Mouse (Mus musculus): ENCODE data around the gene Mpdz.
A peak's percentile ranks its signal among the peaks of the same experiment; 100 is the strongest.

The Mpdz gene

DNA sequence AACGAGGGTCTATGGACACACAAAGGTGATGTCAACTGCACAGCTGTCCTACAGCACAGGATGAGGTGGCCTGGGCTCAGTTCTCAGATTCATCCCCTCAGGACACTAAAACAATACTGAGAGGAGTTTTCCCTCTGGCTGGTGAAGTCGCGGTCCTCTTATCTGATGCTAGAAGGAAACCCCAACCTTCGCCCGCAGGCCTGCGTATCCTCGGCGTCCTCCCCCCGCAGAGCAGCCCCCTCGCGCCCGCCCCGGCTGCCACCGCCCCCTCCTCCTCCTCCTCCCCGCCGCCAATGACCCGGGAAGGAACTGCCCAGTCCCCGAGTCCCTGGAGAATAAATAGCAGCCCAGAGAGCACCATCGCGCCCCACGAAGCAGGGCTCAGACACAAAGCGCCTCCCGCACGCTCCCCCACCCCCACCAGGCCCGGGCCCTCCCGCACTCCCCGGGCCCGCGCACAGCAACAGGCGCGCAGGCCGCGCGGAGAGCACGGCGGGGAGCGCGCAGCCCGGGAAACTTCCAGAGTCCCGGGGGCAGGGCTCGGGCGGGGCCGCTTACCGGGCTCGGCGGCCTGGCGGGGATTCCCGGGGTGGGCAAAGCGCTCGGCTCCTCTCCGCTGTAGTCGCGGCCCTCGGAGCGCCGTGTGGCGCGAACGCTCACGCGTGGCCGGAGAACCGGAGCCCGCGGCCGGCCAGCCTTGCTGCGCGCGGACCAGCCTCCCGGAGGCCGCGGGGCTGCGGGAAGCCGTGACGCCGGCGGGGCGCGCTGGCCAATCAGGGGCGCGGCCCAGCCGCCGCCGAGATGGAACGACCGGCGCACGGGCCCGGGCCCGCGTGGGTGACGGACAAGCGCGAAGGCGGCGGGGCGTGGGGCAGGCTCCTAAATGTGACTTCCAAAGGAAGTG lies at the start of gene Mpdz:
Gene Mpdz, minus strand, starts transcription at position 738 of the 904 bp plus-strand sequence.
- DNase-seq (ENCODE audit: low spot score in 2 of 2): peak in 1 of 2 experiments; percentile 48

DNA sequence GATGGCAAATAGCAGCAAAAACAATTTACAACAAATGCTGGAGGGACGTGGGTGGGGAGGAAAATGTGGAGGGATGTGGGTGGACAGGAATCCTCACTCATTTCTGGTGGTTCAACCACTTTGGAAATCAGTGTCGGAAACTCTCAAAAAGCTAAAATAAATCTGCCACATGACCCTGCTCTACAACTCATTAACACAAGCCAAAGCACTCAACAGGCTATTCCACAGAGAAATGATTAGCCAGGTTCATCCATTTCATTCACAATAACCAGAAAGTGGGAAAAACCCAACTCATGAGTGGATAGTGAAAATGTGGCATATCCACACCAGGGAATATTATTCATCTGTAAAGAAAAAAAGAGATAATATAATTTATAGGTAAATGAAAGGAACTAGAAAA lies 47.9 kb upstream of the Mpdz start:
- DNase-seq (ENCODE audit: low spot score in 2 of 2): no peak

- DNase-seq (ENCODE audit: low spot score in 2 of 2): no peak
These were observed 42.0 kb upstream of the Mpdz start for GRCm38 (mm10) chr4:81484603-81485002.

DNA sequence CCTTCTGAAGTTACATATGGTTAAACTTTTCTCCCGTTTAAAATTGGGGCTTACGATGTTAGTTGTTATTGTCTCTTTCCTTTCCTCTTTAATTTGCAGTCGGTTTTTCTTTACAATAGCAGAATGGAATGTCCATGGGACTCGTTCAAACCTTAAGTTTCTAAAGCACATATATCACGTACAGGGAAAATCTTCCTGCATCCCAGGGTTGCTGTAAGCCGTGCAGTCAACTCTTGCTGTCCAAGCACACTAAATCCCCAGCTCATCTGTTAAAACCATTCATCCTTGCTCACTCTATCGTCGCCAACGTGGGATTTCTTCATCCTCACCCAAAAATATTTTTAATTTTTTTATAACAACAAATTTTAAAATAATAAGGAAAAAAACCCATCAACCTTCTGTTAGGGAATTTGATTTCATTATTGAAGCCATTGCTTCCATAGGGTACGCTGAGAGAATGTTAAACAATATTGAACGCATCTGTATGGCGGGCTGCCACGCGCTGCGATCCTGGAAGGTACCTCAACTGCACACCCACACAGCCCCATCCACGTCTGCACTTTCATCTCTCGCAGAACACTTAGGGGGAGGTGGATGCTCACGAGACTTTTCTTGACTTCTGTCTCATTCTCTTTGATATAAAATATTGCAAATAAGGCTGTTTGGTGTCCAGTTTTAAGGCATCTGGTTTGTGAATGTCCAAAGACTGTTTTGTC lies 41.4 kb upstream of the Mpdz start:
- DNase-seq (ENCODE audit: low spot score in 2 of 2): no peak

- DNase-seq (ENCODE audit: low spot score in 2 of 2): no peak
These were observed 40.5 kb upstream of the Mpdz start for GRCm38 (mm10) chr4:81483159-81483558.

- DNase-seq (ENCODE audit: low spot score in 2 of 2): no peak
These were observed 24.2 kb upstream of the Mpdz start for GRCm38 (mm10) chr4:81466821-81467220.

DNA sequence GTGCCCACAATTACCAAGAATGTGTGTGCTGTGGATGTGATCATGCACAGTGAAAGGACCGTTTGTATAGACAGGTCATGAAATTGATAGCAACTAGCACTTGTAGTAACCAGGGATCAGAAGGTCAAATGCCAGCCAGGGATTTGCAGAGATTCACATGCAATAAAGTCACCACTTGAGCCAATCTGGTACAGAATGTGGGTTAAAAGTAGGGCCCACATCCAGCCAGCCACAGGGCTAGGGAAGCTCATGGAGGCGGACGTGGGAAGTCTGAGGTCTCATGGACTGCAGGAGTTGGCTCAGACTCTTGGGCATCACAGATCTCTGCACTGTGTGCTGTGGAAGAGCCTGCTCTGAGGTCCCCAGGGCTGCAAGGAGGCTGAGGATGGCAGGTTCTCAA lies 22.6 kb upstream of the Mpdz start:
- no peak for DNase-seq (ENCODE audit: low spot score in 2 of 2)

GRCm38 (mm10) chr4:81462253-81462652 lies 19.6 kb upstream of the Mpdz start:
- no peak for DNase-seq (ENCODE audit: low spot score in 2 of 2)

GRCm38 (mm10) chr4:81458921-81459320 lies 16.3 kb upstream of the Mpdz start:
- DNase-seq (ENCODE audit: low spot score in 2 of 2): no peak

DNA sequence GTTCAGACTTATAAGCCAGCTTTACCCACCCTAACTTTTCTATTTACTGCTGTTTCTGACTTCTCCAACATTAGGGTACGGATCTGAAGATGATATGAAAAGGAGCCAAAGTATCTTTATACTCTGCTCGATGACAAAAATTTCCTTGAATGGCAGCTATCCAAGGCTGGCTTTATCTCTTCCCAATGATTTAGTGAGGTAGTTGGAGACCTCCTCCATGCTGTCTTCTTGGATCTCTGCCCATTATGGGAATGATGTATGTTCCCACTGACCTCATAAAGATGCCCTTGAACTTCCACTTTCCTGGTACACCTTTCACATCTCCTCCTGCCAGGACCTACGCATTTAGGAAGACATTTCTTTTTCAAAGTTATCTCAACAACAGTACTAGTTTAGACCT lies 11.2 kb upstream of the Mpdz start:
- DNase-seq (ENCODE audit: low spot score in 2 of 2): no peak

- DNase-seq (ENCODE audit: low spot score in 2 of 2): no peak
These were observed 9.6 kb upstream of the Mpdz start for GRCm38 (mm10) chr4:81452183-81452582.

GRCm38 (mm10) chr4:81449413-81449812 lies 6.8 kb upstream of the Mpdz start:
- DNase-seq (ENCODE audit: low spot score in 2 of 2): no peak

DNA sequence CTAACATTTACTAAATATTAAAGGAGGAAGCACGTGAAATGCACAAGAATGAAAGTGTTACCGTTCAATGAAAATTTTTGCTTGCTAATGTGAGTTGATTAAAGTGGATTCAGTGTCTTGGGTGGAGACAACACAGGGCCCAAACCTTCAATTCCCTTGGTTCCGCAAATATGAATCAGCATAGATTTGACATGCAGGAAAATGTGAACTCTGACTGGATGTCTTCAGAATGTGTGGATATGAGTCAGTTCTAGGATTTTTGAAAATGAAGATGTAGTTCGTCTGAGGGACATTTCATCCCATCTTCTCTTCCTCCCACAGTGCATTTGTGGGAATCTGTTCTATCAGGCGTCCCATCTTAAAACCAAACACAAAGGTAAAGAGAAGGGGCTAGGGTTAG lies 951 bp upstream of the Mpdz start:
- no peak for DNase-seq (ENCODE audit: low spot score in 2 of 2)

GRCm38 (mm10) chr4:81433961-81434360 lies 8.7 kb downstream of the Mpdz start:
- DNase-seq (ENCODE audit: low spot score in 2 of 2): no peak

DNA sequence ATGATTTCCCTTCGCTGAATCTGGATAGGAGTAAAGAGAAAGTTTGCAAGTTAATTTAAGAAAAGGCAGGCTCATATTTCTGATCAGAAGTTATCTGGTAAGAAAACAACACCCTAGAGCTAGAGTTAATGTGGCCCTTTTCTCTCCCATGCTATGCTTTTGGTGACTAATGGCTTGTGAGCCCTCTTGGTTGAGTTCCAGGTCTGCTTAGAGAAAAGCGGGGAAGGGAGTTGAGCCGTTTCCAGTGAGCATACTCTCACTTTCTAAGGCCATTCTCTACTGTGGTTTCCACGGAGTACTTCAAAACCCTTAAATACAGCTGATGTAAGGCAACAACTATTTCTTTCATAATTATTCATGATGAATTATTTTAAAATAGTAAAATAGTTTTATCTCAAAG lies 11.8 kb downstream of the Mpdz start:
- no peak for DNase-seq (ENCODE audit: low spot score in 2 of 2)

- no peak for DNase-seq (ENCODE audit: low spot score in 2 of 2)
These were observed 12.5 kb downstream of the Mpdz start for GRCm38 (mm10) chr4:81430105-81430504.

DNA sequence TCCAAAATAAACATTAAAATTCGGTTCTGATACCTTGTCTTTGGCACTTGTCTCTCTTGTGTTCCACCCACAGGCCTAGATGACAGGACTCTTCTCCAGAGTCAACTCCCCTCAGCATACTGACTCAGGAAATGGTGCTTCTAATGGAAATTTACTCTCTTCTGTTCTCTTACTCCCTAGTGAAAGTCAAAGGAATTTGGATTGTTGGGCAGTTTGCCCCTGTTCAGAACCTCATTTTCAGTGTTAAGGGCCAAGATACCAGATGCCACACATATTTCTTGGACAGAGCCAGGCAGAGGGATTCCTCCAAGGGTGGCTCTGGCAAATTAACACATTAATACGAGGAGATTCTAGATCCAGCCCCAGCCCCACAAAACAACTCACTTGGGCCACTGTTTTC lies 12.9 kb downstream of the Mpdz start:
- DNase-seq (ENCODE audit: low spot score in 2 of 2): no peak

DNA sequence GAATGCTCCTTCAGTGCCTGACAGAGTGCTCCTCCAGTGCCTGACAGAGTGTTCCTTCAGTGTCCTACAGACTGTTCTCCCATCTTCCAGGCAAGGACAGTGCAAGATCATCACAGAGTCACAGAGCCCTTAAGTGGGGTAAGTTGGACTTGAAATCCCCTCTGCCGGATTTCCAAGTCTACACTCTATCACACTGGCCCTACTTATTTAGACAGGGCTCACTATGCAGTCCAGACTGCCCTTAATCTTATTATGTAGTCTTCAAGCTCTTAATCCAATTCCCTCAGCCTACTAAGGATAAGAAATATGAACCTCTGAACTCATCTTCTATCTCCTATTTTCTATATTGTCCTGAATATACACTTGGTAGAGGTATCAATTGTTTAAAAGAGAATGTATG lies 19.1 kb downstream of the Mpdz start:
- no peak for DNase-seq (ENCODE audit: low spot score in 2 of 2)

DNA sequence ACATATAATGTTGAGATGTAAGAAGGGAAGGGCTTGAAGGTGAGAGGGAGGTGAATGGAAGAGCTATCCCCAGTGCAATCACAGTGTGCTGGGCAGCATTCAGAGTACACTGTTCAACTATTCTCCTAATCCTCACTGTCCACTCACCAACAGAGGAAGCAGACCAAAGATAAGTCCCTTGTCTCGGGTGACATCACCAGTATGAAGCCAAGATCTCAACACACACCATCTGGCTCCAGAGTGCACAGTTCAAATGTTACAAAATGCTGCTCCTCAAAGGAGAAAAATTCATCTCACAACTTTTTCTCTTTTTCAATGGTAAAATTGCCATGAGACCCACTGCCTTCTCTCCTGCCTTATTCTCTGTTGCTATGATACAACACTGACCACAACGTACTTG lies 21.0 kb downstream of the Mpdz start:
- DNase-seq (ENCODE audit: low spot score in 2 of 2): no peak

GRCm38 (mm10) chr4:81415324-81416026 lies 27.1 kb downstream of the Mpdz start:
- no peak for DNase-seq (ENCODE audit: low spot score in 2 of 2)

- DNase-seq (ENCODE audit: low spot score in 2 of 2): no peak
These were observed 27.8 kb downstream of the Mpdz start for GRCm38 (mm10) chr4:81414684-81415323.

DNA sequence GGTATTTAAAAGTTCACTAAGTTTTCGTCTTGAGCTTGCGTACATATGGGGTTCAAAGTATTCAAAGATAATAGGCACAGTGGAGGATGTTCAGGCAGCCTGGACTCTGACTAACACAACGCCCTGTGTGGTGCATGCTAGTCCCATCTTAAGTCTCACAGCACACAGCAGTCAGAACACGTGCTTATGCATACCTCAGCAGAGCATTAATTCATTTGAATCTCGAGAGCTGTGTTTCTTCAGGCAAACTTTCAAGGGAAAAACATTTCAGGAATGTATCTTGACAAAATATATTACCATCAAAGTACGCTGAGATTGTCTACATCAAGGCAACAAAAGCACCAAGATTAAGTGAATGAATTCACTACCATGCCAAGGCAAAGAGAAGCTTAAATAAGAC lies 45.7 kb downstream of the Mpdz start:
- no peak for DNase-seq (ENCODE audit: low spot score in 2 of 2)

Measured in left cerebral cortex, adult 9 months (tissue).